Mouse (Mus musculus) kidney, postnatal 14 days (tissue): ENCODE results near the gene Ccr8.

ENCODE experiments used
- DNase-seq: peaks from one replicate; pipeline ENCODE4 v3.0.0; 2022; ENCODE audit warnings: mixed read lengths

Ccr8 gene

DNA sequence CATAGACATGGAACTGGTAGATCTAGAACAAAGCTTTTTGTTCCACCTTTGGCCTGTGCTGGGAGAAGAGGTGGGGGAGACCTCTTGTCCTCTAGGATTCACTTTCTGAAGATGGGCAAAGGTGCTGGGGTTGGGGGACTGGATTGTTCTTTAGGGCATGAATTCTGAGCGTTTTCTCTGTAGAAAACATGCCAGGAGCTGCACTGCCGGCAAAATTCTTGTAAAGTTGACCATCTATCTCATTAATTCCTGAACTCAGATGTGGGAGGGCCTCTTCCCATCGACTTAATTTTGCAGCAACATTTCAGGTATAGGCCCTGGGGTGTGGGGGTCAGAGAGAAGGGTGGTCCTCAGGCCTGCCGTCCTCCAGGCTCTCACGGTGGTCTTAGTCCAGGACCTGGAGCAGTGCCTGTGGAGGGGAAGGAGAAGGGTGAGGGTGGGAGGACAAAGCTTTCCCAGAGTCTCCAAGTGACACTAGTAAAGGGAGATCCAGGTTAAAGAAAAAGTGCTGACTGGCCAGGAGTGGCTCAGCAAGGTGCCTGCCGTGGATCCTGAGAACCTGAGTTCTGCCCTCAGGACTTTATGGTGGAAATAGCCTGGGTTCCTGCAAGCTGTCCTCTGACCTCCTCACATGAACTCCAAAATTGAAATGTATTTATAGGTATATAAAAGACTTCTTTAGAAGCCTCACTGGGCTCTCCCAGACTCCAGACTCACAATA lies 42.0 kb downstream of the Ccr8 start:
- DNase-seq = no peak

DNA sequence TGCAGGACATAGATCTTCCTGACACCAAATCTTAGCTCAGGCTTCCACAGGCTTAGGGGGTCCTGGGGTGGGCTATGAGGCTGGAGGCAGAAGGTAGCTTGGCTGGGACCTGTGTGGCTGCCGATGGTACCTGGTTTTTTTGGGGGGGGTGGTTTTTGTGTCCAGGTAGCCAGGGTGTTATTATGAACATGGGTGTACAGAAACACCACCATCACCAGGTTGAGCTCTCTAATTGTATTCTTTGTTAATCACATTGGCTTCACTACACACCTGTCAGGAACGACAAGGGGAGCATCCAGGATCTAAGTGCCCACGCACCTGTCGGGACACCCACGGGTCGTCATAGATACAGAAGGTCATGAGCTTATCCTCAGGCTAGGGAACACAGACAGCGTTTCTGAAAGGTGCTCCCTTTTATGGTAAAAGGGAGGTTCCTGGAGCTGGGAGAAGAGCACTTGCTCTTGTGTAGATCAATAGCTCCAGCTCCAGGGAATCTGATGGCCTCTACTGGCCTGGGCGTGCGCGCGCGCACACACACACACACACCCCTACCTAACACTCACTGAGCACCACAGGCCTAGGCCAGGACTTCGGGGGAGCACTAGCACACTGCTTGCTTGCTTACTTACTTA lies 42.7 kb downstream of the Ccr8 start:
- DNase-seq = no peak

DNA sequence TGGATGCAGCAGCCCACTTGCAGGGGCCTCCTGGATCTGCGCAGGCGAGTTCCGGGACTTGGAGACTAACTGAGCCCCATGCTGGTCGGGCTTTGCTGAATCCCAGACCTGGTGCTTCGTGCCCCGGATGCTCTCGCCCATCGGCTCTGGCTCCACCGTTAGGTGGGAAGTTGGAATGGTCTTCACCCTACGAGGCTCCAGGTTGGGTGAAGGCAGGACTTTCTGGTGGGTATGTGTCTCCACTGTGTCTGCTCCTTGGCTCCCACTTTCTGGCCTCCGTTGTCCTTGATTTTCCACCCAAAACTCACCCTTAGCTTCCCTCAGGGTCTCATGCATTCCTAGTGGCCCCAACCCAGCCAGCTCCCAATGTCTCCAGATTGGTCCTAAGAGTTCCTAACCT lies 43.5 kb downstream of the Ccr8 start:
- no peak for DNase-seq

DNA sequence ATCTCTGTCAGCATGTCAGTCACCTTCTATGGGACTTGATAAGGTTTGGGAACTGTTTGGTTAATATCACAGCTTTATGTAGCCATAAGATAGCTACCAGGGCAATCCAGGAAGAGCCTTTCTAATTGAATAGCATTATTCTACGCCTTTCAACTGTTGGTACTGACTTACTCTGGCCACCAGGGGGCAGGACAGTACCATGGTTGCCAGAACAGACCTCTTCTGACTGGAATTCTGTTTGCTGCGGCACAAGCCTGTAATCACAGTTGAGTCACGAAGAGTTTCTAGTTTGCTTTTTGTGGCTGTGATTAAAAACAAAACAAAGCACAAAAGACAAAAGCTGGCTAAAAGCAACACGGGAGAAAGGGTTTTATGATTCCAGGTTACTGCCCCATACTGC lies 48.7 kb downstream of the Ccr8 start:
- DNase-seq = peak; percentile 78

DNA sequence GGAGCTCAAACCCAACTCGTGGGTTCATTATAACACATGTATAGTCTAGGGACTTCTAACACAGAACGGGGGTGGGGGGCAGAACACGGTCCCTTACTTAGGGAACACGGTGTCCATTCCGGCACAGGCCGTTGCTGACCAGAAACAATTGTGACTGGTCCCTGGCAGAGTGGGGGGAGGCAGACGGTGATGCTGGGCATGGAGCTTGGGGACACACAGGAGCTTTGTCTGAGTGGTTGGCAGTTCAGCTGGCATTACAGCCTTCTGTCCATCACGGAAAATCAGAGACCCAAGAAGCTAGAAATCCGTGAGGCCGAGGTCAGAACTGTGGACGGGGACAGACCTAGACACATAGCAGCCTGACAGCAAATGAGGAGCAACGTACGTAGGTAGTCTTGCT lies 52.6 kb downstream of the Ccr8 start:
- no peak for DNase-seq
